Mouse (Mus musculus) thymus, postnatal 36 days (tissue): ENCODE results near the gene Fmo2.
A peak's percentile ranks its signal among the peaks of the same experiment; 100 is the strongest.

Experiments used
- DNase-seq, 2 experiments: peaks; one replicate each; pipeline ENCODE4 v3.0.0; 2022; ENCODE audit warnings: mixed read lengths in 2 of 2

Fmo2 gene

GRCm38 (mm10) chr1:162888646-162889045 lies 9.9 kb downstream of the Fmo2 start:
- DNase-seq, result no peak

DNA sequence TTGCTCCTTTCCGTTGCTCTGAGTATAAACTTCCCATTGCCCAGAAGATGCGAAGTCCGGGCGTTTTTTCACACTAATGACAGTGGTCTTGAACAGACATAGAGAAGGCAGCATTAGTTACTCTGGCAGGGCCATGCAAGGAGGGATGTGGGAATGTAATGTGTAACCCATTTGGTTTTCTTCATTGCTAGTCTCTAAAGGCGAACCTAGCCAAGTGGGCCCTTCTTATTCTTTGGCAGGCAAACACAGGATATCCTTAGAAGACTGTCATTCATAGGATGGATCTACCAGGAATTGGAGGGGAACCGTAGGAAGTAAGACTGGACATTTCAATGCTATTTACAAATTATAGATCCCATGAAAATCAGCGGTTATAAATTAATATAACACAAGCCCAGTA lies 10.9 kb downstream of the Fmo2 start:
- no peak for DNase-seq

DNA sequence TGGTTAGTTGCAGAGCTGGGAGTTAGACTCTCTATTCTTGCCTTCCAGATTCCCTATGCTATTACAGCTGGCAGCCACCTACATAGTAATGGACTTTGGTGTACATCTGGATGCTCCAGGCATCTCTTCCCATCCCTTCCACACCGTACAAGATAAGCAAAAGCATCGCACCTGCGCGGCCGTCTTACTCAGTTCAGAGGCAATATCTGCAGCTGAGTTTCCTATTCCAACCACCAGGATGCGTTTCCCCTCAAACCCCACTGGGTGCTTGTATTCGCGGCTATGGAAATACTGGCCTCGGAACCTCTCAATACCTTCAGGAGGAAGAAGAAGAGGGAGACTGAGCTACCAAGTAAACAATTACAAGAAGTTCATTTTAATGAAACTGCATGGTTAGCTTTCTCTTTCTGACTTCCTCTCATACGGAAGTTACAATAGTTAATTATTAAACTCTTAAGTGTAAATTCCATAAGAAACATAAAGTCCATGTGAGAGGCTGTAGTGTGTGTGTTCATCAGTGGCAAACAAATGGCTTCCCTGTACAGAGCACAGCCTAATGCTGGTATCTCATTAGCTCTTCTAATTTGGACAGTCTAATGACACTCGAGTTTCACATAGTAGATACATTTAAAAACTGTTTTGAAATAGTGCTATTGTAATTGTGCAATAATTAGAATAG lies 12.2 kb downstream of the Fmo2 start:
- DNase-seq, result no peak

GRCm38 (mm10) chr1:162882681-162883080 lies 15.8 kb downstream of the Fmo2 start:
- no peak for DNase-seq

- peak; percentile 36 to 46 for DNase-seq
These were observed 18.7 kb downstream of the Fmo2 start for GRCm38 (mm10) chr1:162879595-162880369.

DNA sequence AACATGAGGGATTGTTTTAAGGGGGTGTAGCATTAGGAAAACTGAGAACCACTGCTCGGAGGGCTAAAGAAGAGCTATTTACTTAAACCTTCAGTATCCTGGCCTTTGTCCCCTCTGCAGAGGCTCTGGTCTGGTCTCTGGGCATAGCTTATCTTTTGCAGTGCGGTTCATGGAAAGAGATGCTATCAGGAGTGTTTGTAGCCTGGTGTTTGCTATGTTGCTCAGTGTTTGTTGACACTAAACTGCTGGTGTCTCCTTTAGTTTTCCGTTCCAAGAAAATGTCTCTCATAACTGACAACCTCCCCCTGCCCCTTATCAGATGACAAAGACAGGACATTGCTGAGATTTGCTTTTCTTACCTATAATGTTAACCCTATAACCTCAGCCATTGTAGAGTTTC lies 23.4 kb downstream of the Fmo2 start:
- DNase-seq, result no peak

- no peak for DNase-seq
These were observed 26.7 kb downstream of the Fmo2 start for GRCm38 (mm10) chr1:162871701-162872311.

DNA sequence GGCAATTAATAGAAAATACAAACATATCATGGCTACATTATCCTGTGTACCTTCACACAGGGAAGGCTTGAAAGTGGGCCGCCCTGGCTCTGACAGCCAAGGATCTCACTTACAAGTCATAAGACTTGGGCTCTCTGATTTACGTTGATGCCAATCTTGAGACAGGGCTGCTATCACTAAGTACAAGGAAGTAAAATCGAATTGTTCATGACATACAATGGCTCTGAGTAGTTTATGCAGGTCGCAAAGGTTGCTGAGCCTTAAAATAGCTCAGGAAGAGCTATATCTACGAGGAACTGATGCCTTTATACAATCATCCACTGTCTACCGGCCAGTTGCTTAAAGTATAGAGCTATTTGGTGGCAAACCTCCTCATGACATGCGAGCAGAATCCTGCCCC lies 27.5 kb downstream of the Fmo2 start:
- no peak for DNase-seq

DNA sequence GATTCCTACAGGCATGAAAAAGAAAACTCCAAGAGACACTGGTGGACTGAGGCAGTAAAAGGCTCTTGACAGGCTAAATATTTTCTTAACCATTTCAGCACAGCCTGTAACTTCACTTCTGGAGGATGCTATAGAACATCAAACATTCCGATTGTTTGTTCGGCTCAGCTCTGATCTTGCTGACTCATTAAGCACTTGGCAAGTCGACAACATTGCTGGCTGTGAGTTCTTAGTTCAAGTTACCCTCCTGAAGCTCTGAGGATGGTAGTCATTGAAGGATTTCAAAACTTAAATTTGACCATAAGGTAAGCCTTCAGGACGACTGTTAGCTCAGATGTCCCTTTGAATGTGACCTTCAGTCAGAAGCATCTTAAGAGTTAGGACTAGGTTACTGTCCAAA lies 31.1 kb downstream of the Fmo2 start:
- no peak for DNase-seq

- DNase-seq, result no peak
These were observed 32.2 kb downstream of the Fmo2 start, which contains the start of gene Fmo1 for GRCm38 (mm10) chr1:162866280-162866681. Gene Fmo1, minus strand, starts transcription at chr1:162866610.

- DNase-seq, result no peak
These were observed 33.1 kb downstream of the Fmo2 start for GRCm38 (mm10) chr1:162865493-162865830.

- DNase-seq, result no peak
These were observed 33.6 kb downstream of the Fmo2 start for GRCm38 (mm10) chr1:162864816-162865492.

DNA sequence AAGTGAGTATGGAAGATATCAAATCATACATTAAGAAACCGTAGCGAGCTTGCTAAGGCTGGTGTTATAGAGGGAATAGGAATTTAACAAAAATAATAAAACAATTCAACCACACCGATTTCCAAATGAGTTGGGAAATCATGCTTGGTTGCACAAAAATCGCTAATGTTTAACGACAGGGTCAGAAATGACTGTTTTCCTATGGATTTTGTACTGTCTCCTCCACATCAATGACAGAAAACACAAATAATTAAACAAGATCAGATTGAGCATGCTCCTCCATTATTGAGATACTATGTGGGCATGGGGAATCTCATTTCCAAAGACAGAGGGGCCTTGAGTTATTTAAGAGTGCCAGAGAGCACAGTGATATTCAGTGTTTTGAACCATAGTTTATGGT lies 34.2 kb downstream of the Fmo2 start:
- no peak for DNase-seq

DNA sequence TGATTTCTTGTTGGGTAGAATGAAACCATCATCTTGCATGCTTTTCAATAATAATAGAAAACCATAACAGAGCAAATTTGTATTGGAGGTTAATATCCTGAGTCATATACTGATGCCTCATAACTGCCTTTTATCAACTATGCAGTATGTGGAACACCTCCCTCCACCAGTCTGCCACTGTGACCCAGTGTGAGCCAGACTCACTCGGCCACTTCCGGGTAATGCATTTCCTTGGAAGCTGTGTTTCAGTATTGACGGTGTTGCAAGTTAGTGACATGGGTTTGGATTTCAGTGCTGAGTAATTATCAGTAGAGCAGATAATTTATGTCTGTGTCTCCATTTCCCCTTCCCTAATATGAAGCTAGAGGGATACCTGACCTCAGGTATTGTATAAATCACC lies 34.9 kb downstream of the Fmo2 start:
- DNase-seq, result no peak

DNA sequence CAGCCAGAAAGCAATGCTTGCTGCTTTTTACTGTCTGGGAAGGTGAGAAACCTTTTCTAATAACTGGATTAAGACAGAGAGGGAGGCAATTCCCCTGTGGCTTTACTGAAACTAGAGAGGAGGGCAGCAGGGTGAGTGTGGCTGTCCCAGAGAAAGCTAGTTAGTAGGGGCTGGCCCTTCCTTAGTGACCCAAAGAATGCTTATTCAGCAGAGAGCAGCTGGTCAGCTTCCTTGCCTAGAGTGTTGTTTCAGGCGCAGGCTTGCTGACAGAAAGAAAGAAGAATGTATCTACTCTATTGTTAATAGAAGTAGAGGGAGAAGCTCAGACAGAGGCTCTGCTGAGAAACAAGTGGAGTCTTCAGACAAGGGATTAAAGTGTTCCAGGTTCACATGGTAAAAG lies 36.2 kb downstream of the Fmo2 start:
- no peak for DNase-seq

DNA sequence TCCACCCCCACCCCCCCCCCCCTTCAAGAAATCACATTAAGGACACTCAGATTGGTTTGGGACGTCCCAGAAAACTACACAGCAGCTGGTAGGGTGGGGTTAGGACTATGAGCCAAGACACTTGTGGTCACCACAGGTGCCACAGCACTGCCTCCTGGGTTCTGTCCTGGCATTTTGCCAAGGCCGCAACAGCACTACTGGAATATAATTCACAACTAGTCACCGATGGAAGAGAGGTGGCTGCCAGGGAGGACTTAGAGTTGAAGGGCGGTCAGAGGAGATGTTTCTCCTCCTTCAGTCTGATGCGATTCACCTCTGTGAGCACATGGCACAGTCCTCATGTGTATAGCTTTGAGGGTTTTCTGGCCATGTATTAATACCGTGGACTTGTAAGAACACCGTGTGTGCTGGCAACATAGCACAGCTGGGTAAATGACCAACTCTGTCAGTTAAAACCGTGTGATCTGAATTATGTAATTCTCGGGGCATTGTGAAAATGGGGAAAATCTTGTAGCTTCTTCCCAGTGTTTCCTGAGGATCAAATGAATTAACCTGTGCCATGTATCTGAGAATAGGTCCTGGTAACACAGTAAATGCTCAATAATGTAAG lies 38.4 kb downstream of the Fmo2 start:
- DNase-seq, result no peak

DNA sequence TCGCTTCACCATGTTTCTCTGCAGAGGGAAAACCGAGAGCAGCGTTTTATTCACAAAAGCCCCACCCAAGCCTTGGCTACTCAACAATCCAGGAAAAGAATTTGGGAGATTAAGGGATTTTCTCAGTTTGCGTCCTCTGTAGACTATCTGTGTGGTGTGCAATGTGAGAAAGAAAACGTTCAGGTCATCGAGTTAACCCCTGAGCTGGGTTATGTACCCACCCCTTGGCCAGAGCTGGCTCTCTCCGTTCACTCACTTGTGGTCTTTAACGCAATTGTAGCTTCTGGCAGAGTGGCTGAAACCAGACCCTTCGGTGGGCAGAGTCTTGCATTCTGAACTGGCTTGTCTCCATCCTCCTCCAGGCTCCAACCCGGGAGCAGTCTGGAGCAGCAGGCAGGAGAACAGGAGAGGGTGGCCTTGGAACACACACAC lies 39.0 kb downstream of the Fmo2 start:
- no peak for DNase-seq

- DNase-seq, result no peak
These were observed 39.8 kb downstream of the Fmo2 start for GRCm38 (mm10) chr1:162858748-162859130.

- no peak for DNase-seq
These were observed 40.5 kb downstream of the Fmo2 start for GRCm38 (mm10) chr1:162857766-162858747.

DNA sequence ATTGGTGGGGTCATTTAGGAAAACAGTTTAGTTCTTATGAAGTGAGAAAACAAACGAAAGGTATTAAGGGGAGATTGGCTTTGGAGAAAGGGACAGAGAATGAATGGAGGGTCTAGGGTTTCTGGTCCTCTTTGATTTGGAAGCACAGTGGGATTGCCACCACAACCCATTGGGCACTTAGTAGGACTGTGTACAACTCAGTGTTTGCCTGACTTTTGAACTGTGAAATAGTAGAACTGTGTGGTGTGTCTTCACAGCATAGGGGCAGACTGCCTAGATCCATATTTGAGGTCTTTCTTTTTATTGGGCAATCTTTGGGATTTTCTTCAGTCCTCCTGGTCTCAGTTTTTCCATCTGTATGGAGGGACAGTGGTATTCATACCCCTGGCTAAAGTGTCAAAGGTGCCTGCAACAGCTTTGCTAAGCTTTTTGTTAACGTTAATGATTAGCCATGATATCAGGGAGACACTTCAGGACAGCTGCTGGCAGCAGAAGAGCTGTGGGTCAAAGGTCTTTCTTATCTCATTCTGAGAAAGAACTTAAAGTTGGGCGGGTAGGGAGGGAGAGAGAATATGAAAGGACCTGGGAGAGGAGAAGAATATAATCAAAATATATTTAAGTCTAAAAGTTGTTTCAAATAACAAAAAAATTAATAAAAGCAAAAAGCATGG lies 44.6 kb downstream of the Fmo2 start:
- DNase-seq, result no peak

GRCm38 (mm10) chr1:162847554-162847953 lies 51.0 kb downstream of the Fmo2 start:
- no peak for DNase-seq
